Mouse (Mus musculus) forebrain, embryonic 16.5 days (tissue): ENCODE measurements around the gene Abcb1b. TPM values are rescaled to one million over a fixed set of nuclear protein-coding genes. Genes with fewer than 3 reads are reported as not detected.

Experiments used
- ATAC-seq: fragments of 200-750 bp; cut with Nextera tagmentation; 2 replicates; pipeline ENCODE4 v1.8.0; 2017; ENCODE audit warnings: mild to moderate bottlenecking, moderate library complexity
- H3K27ac ChIP-seq: fragments of 300-500 bp; sonication (generic); 2 replicates; pipeline ENCODE4 v1.5.1; 2014; ENCODE audit warnings: low read length, control low read depth
- H3K27me3 ChIP-seq: fragments of 300-500 bp; sonication (generic); replicated peaks from 2 replicates; pipeline ENCODE4 v1.6.1; 2014; ENCODE audit warnings: low read length; ENCODE audit not compliant: control insufficient read depth, insufficient read depth
- H3K36me3 ChIP-seq: fragments of 300-500 bp; sonication (generic); 2 replicates; pipeline ENCODE4 v1.6.1; 2014; ENCODE audit not compliant: control insufficient read depth, insufficient read depth
- H3K4me1 ChIP-seq: fragments of 300-500 bp; sonication (generic); replicated peaks from 2 replicates; pipeline ENCODE4 v1.6.1; 2014; ENCODE audit warnings: low read length; ENCODE audit not compliant: control insufficient read depth, insufficient read depth
- H3K4me2 ChIP-seq: fragments of 300-500 bp; sonication (generic); 2 replicates; pipeline ENCODE4 v1.6.1; 2014; ENCODE audit warnings: mild to moderate bottlenecking, low read length, control low read depth
- H3K4me3 ChIP-seq: fragments of 300-500 bp; sonication (generic); replicated peaks from 2 replicates; pipeline ENCODE4 v1.5.1; 2014; ENCODE audit warnings: mild to moderate bottlenecking, low read length, control low read depth
- H3K9ac ChIP-seq: fragments of 300-500 bp; sonication (generic); replicated peaks from 2 replicates; pipeline ENCODE4 v1.6.1; 2014; ENCODE audit warnings: low read depth, low read length, control low read depth
- H3K9me3 ChIP-seq: fragments of 300-500 bp; sonication (generic); 2 replicates; pipeline ENCODE4 v1.6.1; 2016; ENCODE audit warnings: low read length; ENCODE audit not compliant: control insufficient read depth
- WGBS: fragments of 180-500 bp; shearing (Covaris S2); extraction: QIAGEN DNeasy Blood & Tissue Kit; methylation state at CpG from one replicate; pipeline ENCODE4 v1.1.7; 2014; 5-methylcytosine and 5-hydroxymethylcytosine counted together
- polyA plus RNA-seq: library from polyadenylated mRNA; unstranded; fragments of >200 nt; fragmentation: Nextera tagmentation; extraction: Ambion mirVana; gene quantifications from 2 replicates; pipeline ENCODE4 v1.2.1, GENCODE M21; 2015

The Abcb1b gene
- polyA plus RNA-seq: 0.46 and 0.94 TPM in 2 replicates

DNA sequence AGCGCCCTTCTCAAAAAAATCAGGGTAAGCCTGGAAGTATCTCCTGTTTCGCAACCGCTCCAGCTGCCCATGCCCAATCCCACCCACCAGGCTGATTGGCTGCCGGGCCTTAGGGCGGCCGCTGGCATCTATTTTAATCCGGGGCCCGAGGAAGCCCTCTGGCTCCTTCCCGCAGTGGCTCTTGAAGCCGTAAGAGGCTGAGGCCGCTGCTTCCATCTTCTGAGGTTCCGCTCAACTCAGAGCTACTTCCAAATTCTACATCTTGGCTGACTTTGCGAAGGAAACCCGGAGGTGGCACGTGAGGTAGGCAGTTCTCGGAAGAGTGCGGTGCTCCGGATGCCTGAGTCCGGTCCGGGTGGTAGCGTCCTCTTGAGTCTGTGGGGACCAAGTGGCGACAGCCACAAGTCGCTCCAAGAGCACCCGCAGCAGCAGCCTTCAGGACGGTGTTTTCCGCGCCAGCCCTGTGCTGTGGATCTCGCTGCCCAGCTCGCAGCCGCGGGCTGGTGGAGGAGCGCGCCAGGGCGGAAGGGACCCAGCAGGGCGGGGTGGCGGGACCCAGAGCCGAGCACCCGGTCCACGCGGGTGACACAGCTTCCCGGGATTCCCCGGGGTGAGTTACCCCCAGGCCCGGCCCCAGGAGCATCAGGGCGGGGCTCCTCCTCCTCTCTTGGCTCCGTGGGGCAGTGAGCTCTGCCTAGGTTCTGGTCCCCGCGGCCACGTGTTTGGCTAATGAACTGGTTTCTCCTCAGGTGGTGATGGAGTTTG is at the start of gene Abcb1b:
TSS of gene Abcb1b (plus strand) at position 161 of the 765 bp plus-strand sequence.
- peak within 1 kb of the TSS; percentile 64 for H3K9ac ChIP-seq
- 0 out of 2 replicates have a peak, but pooled peaks cover 6% of the 10 kb centered on the region for H3K4me1 ChIP-seq
- H3K36me3 ChIP-seq: no peaks in the 10 kb centered on the region
- WGBS: under 1% methylated on average over 47 of the region's 48 CpGs
- peak within 1 kb of the TSS; percentile 59 for H3K4me3 ChIP-seq
- H3K27me3 ChIP-seq: no peaks in the 10 kb centered on the region
- H3K4me2 ChIP-seq: peak within 1 kb of the TSS; percentile 99
- no peaks in the 10 kb centered on the region for H3K9me3 ChIP-seq
- peak; percentile 92 for ATAC-seq
- H3K27ac ChIP-seq: no peak within 1 kb of the TSS

DNA sequence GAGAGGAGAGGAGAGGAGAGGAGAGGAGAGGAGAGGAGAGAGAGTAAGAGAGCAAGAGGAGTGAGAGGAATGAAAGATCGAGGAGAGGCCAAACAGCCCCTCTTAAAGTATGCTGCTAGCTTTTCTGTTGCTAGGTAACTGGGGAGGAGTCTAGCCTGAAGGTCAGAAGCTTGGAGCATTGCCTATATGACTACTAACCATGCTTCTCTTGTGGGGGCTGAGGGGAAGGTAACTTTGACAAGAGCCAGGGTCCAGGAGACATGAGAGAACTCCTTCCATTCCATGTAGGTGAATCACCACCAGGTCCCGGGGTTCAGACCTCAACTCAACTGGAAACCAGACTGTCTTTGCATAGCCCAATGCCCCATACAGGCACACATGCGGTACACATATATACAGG is 25.1 kb upstream of the Abcb1b start:
- no peak for ATAC-seq
- no peaks in the 10 kb centered on the region for H3K27me3 ChIP-seq
- 78% methylated on average over 3 of the region's 3 CpGs for WGBS

DNA sequence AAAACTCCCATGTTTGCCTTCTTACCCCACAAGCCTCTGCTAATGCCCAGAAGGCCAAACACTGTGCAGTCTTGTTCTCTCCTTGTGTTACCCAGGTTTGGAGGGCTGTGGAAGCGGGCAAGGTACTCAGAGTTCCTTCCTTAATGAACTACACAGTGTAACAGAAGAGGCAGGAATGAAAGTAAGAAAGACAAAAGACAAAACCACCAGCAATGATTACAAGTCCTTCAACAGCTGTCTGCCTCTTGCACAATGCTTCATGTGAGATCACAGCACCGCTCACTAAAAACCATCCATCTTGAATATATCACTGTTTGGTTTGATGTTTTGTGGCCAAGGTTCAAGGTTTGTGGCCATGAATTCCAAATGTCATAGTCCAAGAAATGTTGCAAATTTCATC is 19.6 kb upstream of the Abcb1b start:
- Histone ChIP-seq H3K9ac (no peak overlapping the region), H3K9me3 (no peaks in the 10 kb centered on the region), H3K4me3 (no peak overlapping the region), H3K4me2 (no peak overlapping the region), H3K27me3 (no peaks in the 10 kb centered on the region), H3K4me1 (no peaks in the 10 kb centered on the region), H3K27ac (no peak overlapping the region), H3K36me3 (no peaks in the 10 kb centered on the region)
- WGBS: 83% methylated on average over 2 of the region's 2 CpGs
- no peak for ATAC-seq

More for the DNA sequence above, 25.1 kb upstream of the Abcb1b start:
- Histone ChIP-seq H3K9ac (no peak overlapping the region), H3K4me2 (no peak overlapping the region), H3K4me1 (no peaks in the 10 kb centered on the region), H3K9me3 (no peaks in the 10 kb centered on the region), H3K36me3 (no peaks in the 10 kb centered on the region), H3K27ac (no peak overlapping the region), H3K4me3 (no peak overlapping the region)

DNA sequence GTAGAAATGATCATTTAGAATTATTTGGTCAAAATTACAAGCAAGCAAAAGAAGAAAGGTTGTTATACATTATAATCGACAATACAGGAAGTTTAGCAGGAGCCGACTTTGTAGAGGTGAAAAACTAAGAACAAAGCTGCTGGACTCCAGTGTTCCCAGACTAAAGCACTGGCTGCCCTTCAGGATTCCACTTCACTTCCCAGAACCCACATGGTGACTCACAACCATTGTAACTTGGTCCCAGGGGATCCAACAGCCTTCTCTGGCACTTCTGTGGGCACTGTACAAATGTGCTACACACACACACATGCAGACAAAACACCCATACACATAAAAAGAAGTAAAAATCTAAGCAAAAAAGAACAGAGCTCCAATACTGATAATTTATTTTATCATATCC is 19.2 kb upstream of the Abcb1b start:
- no peak overlapping the region for H3K9ac ChIP-seq
- H3K4me2 ChIP-seq: no peak overlapping the region
- no peaks in the 10 kb centered on the region for H3K27me3 ChIP-seq
- no peak for ATAC-seq
- H3K4me3 ChIP-seq: no peak overlapping the region
- WGBS: 93% methylated on average over 2 of the region's 2 CpGs
- H3K36me3 ChIP-seq: no peaks in the 10 kb centered on the region
- H3K4me1 ChIP-seq: no peaks in the 10 kb centered on the region
- H3K27ac ChIP-seq: no peak overlapping the region
- no peaks in the 10 kb centered on the region for H3K9me3 ChIP-seq

DNA sequence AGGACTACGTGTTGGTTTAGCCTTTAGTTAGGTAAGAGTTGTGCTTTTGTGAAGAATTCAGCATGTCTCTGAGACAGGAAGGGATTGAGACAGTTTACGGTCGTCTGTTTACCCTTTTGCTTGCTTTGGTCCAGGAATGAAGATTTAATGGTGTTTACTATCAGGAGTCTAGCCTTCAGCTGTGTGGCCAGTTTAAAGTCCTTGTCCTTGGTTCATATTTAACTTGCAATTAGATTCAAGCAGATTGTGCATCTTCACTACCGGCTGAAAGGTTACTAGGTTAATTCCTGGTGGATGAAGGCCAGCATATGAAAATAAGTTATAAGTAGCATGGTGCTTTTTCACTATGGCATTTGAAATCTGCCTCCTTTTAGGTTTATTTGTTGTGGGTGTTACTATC is 5.7 kb upstream of the Abcb1b start:
- H3K4me2 ChIP-seq: no peak overlapping the region
- WGBS: 79% methylated on average over 4 of the region's 4 CpGs

DNA sequence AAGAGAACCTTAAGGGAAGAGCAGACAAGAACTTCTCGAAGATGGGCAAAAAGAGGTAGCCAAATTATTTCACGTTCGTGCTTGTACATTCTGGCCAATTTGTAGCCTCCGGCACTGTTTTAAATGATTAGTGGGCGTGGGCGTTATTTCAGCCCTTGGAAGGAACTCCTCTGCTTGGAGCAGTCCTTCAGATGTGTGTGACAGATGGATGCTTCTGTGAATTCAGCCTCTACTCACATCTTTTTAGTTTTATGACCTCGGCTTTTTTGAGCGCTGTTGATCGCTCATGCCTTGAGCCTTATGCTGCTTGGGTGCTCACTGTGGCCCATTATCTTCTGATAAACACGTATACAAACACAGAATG is 787 bp downstream of the Abcb1b start:
- H3K4me1 ChIP-seq: 0 out of 2 replicates have a peak, but pooled peaks cover 6% of the 10 kb centered on the region
- no peaks in the 10 kb centered on the region for H3K27me3 ChIP-seq
- peak; percentile 29; the same call in 1 of the 2 replicates for ATAC-seq
- no peaks in the 10 kb centered on the region for H3K9me3 ChIP-seq
- H3K9ac ChIP-seq: peak overlapping the region; percentile 64
- WGBS: 17% methylated on average over 10 of the region's 10 CpGs
- H3K4me3 ChIP-seq: peak overlapping the region; percentile 59
- no peaks in the 10 kb centered on the region for H3K36me3 ChIP-seq
- H3K27ac ChIP-seq: no peak overlapping the region
- H3K4me2 ChIP-seq: peak overlapping the region; percentile 99

More for the DNA sequence above, 5.7 kb upstream of the Abcb1b start:
- Histone ChIP-seq H3K9me3 (no peaks in the 10 kb centered on the region), H3K9ac (no peak overlapping the region), H3K4me3 (no peak overlapping the region), H3K4me1 (no peaks in the 10 kb centered on the region), H3K27me3 (no peaks in the 10 kb centered on the region), H3K27ac (no peak overlapping the region), H3K36me3 (no peaks in the 10 kb centered on the region)
- ATAC-seq: no peak

DNA sequence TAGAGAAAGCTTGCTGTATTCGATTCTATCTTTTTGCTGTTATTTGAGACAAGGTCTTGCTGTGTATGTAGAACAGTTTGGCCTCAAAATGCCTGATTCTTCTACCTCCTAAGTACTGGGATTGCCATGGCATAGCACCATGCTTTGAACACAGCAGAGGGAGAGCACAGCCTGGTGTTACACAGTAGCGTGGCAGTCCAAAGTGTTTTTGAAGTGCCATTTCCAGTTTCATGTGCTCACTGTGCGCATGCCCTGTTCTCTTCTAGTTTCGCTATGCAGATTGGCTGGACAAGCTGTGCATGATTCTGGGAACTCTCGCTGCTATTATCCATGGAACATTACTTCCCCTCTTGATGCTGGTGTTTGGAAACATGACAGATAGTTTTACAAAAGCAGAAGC is 7.8 kb downstream of the Abcb1b start:
- H3K27me3 ChIP-seq: no peaks in the 10 kb centered on the region
- H3K4me2 ChIP-seq: no peak overlapping the region
- H3K4me1 ChIP-seq: no peaks in the 10 kb centered on the region
- no peak overlapping the region for H3K27ac ChIP-seq
- WGBS: 81% methylated on average over 5 of the region's 5 CpGs
- H3K4me3 ChIP-seq: no peak overlapping the region
- ATAC-seq: no peak
- H3K9me3 ChIP-seq: no peaks in the 10 kb centered on the region
- H3K36me3 ChIP-seq: no peaks in the 10 kb centered on the region
- no peak overlapping the region for H3K9ac ChIP-seq

DNA sequence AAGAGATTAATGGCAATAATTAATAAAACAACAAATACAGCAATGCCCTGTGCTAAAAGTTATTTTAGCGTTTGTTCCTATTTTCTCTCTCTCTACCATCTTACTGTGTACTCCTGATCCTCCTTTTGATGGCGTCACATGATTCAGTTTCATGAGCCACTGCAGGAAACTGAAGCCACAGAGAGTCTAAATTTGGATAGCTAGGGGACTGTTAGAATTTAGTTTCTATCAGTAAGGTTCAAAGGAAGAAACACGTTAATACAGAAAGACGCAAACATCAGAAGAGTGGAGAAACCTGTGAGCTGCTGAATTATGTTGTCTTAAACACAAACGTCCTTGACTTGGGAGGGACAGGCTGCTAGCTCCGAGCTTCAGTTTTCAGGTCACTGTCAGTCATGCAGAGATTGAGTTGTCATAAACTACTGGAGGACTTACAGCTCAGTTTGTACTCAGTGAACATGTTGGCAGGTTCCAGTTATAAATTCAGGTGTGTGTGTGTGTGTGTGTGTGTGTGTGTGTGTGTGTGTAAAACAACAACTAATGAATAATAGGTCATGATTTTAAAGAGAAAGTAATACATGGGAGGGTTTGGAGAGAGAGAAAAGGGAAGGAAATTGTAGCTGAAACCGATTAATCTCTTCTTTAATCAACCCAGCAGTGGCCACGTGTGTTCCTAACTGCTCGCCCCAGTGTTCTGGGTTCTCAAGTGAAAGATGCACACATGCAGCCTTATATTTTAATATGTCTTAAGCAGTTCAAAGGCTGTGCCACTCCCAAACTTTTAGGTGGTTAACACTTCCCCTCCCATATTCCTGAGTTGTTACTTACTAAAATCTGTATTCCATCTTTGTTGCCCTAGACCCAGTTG is 9.4 kb downstream of the Abcb1b start:
- H3K36me3 ChIP-seq: no peaks in the 10 kb centered on the region
- ATAC-seq: no peak
- H3K27ac ChIP-seq: no peak overlapping the region
- no peaks in the 10 kb centered on the region for H3K9me3 ChIP-seq
- H3K4me3 ChIP-seq: no peak overlapping the region
- WGBS: 90% methylated on average over 9 of the region's 9 CpGs
- H3K27me3 ChIP-seq: no peaks in the 10 kb centered on the region
- H3K4me2 ChIP-seq: no peak overlapping the region
- no peaks in the 10 kb centered on the region for H3K4me1 ChIP-seq
- no peak overlapping the region for H3K9ac ChIP-seq

DNA sequence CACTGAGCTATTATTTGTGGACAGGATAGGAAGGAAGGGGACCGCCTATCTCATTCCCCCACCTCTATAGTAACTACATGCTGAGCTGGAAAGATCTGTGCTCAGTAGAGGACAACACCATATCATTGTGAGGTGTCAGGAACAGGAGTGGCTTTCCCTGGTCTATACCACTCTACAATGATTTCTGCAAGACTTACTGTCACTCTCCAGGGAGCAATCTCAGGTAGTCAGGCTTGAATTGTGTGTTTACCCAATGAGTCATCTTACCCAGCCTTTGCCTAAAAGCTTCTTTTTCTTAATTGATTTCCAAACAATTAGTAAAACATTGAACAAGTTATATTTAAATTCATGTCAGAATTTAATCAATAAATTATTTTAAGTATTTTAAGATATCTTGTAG is 15.9 kb downstream of the Abcb1b start:
- no peak overlapping the region for H3K4me3 ChIP-seq
- no peaks in the 10 kb centered on the region for H3K9me3 ChIP-seq
- H3K36me3 ChIP-seq: no peaks in the 10 kb centered on the region
- H3K27ac ChIP-seq: no peak overlapping the region
- no peak overlapping the region for H3K4me2 ChIP-seq
- ATAC-seq: no peak
- no peak overlapping the region for H3K9ac ChIP-seq
- no peaks in the 10 kb centered on the region for H3K27me3 ChIP-seq
- H3K4me1 ChIP-seq: no peaks in the 10 kb centered on the region
- WGBS: 78% methylated on average over 1 of the region's 1 CpGs
